Mouse (Mus musculus): ENCODE measurements around the gene Gm7030.
"Not testable (repeated sequence)": the region's sequence is repeated elsewhere in the genome, so short reads cannot be mapped to it uniquely, and the experiment has no call there.

DNA sequence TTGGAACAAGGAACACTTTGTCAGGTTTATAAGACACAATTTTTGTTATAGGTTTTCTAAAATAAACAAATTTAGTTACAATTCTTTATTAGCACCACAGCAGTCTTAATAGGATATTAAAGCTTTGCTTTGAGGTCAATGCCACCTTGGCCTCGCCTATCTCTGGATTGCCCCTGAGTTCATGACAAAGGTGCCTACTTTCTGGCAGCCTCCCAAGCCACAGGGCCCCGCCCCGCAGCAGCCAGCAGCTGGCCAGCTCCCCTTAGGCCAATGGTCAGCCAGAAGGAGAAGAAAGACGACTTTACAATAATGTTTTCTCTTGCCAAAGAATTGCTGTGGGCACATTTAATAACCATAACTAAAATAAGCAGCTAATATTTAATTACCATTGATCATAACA is 22.0 kb upstream of the Gm7030 start:
- TF ChIP-seq CTCF, EP300 (IDR thresholded peaks at IDR 0.05): not testable (repeated sequence)

All from lung, postnatal 0 days (tissue).